Mouse (Mus musculus) mesoderm, embryonic 11.5 days (tissue): ENCODE measurements around the gene Fam227a.

Experiments used
- DNase-seq: peaks from one replicate; pipeline ENCODE4 v3.0.0-alpha.2; 2012; ENCODE audit warnings: low read depth, low spot score

The Fam227a gene

DNA sequence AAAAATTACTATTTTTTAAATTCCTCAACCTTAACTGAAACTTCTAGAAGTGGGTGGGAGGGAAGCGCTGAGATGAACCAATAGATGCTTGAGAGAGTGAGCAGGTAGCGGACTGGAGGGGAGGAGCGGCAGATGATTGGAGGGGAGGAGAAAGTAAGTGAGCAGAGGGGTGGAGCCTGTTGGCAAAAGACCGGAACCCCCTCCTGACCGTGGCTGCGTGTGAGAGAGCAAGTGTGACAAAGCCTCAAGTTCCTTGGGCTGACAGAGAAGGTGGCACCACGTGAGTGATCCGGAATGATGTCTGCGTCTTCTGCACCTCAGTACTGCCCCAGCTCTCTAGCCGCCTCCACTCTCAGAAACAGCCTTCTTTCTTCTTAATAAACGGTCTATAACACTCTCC, 41.6 kb downstream of the Fam227a start:
- DNase-seq: no peak

DNA sequence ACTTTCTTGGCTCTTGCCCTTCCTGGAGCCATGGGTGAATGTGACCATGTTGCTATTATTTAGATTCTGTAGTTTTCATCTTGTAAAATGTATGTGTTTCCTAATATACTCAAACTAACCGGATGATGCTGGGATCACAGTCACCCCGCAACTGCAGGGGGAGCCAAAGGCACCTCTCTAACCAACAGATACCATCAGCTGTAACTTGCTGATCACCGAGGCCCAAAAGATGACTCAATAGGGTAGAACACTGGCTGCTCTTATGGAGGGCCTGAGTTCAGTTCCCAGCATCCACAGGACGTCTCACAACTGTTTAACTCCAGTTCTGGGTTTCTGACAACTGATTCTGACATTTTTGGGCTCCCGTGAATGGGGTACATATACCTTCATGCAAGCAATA, 42.0 kb downstream of the Fam227a start:
- DNase-seq: no peak

DNA sequence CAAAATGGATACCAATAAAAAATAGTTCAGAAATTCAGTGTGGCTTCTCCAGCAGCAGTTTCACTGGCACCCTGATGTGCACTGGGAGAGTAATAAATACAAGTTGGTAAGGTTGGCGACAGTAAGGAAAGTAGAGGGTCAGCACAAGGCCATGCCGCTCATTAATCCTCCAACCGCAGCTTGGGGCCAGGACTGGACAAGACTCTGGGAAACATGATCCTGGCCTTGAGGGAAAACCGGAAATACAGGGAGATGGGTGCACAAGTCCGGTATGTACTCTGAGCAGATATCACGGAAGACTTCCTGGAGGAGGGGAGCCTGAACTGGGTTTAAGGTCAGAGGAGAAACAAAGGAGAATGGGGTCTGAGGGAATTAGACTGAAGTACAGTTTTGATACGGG, 43.3 kb downstream of the Fam227a start:
- DNase-seq: no peak

DNA sequence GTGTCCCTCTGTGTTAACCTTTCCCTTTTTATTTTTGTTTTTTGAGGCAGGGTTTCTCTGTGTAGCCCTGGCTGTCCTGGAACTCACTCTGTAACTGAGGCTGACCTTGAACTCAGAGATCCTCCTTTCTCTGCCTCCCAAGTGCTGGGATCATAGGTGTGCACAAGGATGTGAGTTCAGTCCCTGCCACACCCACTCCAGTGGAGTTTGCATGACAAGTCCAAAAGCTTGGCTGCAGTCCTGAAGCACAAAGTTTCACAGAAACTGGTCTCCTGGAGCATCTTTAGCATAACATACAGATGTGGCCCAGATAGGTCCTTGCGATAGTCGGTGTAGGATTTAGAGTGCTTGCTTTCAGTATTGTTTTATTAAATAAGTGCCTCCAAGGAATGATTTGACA, 49.5 kb downstream of the Fam227a start:
- DNase-seq: no peak

DNA sequence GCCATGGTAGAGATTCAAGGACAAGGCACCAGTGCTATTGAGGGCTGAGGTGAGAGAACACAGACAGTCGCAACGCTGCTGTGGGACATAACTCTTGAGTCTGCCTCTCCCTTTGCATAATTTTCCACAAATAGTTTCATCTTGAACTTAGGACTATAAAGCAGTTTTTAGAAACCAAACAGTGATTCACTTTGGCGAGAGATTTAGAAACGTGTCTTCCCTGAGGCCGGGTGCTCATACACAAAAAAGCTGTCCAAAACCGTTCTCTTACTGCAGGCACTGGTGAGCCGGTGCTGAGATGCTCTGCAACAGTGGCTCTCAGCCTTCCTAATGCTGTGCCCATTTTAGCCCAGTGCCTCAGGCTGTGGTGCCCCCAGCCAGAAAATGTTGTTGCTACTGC, 50.5 kb downstream of the Fam227a start:
- DNase-seq: no peak

DNA sequence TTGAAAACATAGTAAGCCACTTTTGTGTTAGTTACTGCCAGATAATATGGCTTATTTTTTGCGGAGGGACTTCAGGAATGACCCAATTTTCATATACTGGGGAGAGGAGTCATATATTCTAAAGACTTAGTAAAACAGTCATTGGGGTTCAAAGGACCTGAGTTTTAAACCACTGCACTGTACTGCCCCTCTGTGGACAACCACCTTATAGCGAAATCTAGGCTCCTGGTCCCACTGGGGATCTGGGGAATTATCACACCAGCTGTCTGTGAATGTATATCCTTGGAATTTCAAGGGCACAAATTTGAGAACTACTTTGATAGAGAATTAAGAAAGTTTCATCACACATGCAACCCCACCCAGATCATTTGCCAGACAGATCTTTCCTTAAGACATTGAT, 51.0 kb downstream of the Fam227a start:
- no peak for DNase-seq

DNA sequence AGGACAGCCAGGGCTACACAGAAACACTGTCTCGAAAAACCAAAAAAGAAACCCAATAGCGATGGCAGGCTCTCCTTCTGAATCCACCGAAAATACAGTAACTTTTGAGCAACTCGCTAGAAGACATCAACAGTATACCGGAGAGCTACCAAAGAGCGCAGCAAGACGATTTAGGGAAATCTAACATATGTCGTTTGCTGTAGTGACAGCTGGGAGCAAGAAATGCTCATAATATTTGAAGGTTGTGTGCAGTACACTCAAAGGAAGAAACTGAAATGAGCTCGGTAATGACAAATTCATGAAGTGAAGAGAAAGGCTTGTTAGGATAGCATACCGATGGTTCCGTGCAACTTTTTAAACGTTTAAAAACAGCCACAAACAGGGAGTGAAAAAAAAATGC, 52.6 kb downstream of the Fam227a start:
- no peak for DNase-seq

DNA sequence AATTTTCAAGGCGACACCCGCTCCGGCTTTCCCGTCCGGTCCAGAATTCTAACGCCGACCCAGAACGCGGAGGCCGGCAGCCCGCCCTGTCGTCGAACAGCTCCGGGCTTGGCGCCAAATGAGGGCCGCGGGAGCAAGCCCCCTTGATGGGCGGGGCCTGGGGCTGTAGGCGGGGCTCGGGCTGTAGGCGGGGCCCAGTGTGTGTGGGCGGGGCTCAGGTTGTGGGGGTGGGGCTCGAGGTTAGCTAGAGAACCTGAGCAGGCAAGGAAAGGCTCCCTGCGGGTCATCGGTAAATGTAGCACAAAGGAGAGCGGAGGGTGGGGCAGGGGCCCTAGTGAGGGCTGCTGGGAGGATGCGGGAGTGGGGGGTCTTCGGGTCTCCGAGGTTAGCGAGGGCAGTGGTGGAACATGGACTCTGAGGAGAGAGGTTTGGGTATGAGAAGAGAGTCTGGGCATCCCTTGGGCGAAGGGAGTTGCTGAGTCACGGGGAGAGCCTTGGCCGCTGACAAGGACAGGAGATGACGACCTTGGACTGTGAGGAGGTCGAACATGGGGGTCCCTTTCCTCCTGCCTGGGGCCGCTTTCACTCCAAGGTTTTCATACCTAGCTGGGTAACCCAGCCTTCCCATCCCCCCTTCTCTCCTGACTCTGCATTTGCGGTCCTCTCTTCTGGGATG, 53.6 kb downstream of the Fam227a start, which contains the start of gene Dmc1:
Dmc1 (minus strand) TSS at position 120 of the 676 bp plus-strand sequence.
- peak; percentile 16 for DNase-seq

DNA sequence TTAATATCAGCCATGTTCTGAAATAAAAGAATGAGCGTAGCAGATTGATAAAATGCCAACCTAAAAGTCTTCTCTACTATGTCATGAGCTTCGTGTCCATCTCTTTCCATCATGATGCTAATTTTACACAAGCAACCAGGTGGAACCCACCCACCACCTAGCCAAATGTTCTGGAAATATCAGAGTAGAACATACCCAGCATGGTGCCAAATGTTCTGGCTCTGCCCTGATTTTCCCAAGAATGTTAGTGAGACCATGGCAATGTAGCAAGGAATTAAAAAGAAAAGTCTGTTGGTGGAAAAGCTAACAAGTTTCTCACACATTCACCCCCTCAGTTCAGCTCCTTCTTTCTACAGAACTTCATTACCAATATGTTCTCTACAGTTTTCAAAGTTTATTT, 58.6 kb downstream of the Fam227a start:
- no peak for DNase-seq

DNA sequence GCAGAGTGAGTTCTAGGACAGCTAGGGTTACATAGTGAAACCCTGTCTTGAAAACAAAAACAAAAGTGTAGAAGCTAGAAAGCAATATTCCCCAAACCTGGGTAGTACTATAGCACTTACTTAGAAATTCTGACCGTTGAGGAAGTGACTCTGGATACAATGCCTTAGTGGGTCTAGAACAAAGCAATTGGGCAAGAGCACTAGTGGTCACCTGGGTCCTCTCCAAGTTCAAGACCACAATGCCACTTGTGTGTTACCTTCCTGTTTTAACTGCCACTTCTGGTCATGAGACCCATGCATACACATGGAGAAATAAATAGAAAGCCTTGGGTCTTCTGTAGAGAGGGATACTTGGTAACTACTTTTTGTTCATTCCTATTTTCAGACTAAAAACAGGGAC, 60.0 kb downstream of the Fam227a start:
- no peak for DNase-seq

DNA sequence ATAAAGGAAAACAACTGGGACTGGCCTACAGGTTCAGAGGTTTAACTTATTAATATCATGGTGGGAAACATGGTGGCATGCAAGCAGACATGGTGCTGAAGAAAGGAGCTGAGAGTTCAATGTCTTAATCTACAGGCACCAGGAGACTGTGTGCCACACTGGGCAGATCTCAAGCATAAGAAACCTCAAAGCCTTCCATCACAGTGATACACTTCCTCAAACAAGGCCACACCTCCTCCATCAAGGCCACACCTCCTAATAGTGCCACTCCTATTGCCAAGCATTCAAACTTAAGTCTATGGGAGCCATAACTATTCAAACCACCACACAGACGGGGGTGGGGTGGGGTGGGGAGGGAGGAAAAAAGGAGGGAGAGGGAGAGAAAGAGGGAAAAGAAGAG, 77.2 kb downstream of the Fam227a start:
- no peak for DNase-seq

DNA sequence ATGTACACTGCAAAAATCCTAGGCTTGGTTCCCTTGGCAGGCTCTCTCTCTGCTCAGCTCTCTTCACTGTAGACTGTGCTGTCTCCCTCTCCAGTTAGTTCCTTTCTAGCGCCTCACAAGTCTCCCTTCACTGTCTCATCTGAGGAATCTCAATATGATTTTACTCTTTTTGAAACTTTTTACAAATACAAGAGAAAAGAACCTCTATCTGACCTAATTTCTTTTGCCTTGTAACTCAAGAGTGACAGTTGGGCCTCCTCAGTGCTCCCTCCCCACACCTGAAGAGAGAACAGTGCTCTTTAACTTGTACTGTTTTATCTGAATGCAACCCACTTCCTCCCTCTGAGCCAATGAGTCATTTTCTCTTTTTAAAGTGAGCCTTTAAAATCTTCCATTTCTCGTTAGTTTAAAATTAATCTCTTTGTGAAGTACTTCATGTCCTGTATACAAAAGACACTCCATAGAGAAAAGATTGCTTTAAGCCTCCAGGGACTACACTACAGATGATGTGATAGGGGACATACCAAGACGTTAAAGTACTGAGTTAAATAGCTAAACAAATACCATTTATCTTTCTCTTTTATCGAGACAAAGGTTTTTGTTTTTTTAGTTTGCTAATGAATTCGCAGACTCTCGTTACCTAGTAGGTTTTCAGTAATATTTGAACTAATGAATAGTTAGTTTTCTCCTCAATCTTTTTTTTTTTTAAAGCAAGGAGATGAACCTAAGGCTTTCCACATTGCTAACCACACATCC, 80.9 kb downstream of the Fam227a start:
- no peak for DNase-seq

DNA sequence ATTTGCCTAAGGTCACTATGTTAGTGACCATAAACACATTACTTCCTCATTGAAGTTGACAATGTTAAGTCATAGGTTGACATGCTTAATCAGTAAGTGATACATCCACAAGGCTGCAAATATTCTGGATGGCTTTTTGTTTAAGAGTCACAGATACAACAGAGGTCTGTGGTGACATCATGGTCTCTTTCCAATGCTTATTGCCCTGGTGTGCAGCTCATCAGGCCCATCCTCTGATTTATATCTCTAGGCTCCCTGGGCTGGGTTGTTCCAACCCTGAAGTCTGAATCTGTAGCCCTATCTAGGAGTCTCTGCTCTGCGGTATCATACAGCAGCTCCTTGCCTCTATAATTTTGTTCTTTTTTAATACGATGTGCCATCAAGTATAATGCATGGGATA, 81.8 kb downstream of the Fam227a start:
- no peak for DNase-seq

DNA sequence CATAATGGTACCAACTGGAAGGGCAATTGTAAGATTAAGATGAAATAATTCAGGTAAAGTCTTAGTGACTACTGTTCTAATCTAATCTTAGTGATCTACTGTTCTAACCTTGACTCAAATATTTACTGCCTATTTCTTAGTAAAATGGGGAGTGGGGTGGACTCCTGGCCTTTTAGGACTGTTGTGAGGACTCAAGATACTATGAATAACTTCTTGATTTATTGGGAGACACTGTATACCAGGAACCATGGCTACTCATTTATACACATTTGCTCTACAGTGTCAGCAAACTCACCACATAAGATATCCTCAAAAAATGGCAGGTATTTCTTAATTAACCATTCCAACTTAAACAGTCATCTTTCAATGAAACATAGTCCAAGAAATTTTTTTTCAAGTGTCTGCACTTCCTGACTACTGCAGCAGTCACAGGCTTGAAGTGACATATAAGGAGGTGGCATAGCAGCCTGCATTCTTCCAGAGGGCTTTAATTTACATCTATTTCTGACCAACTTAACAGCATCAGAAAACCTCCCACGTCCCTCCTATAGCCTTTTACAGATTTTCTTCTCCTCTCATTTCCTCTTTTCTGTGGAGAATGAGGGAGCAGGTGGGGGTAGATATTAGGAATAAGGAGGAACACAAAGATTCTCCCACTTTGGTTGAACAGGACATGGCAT, 83.1 kb downstream of the Fam227a start:
- DNase-seq: no peak

DNA sequence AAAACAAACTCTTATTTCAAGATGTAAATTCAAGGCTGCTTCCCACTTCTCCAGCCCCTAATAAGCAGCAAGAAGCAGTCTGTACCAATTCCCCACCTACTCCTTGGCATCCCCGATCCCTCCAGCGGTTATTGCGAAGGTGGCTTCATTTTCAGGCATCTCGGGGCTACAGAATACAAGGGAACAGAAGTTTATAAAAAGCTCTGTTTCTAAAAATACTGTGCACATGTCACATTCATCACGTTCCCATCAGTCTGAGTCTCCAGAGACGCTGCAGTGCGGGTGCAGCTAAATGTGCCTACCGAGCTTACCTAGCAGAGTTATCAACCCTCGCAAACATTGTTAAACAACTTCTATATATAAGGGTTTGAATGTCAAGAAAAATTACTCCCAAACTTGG, 96.3 kb downstream of the Fam227a start:
- no peak for DNase-seq

DNA sequence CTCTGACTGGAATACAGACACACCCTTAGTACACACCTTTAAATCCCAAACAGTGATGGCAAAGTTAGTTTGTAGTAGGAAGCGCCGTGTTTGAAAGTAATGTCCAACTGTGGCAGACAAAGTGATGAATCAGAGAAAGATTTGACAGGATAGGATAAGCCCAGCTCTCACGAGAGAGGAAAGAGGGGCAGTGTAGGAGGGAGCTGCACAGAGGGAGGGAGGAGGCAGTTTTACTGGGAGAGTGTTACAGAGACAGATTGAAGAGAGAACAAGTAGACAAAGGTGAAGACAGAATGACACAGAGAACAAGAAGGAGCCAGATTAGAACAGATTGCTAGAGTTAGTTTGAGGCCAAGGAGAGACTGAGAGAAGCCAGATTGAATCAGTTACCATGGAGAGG, 99.1 kb downstream of the Fam227a start:
- DNase-seq: no peak
